In the genomic region with DNA sequence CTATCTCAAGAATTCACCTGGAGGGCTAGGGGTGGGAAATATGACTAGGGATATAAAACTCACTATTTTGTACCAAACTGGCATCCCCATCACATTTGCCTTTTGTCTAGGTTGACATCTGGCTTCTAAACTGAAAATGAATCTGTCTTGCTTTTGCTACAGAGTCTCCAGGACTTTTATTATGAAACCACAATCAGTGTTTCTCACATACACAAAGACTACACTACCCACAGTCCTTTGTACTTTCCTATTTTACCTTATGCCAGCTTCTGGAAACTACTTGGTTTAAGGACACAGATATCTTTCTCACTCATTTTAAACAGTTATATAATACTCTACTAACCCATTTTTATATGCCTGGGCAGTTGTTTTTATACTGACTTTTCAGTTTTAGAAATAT, we compare ENCODE assay signal across 28 mouse cellular contexts. TPM values are rescaled to one million over a fixed set of nuclear protein-coding genes. Genes with fewer than 3 reads are reported as not detected.
DNase-seq lines count a peak whose midpoint lies in the region; ATAC-seq and TF ChIP-seq lines count a peak whose summit lies in the region.
"Had no signal": no experiment of that assay in that cellular context is flagged by ENCODE, and none has a peak within 500 bp of the region (broad histone marks: within the 10 kb centered on the region; RNA-seq: fewer than 3 reads in every experiment).

No protein-coding gene starts in this region.

- H3K9ac ChIP-seq in forebrain, postnatal 0 days: no peak overlapping the region
- H3K9ac ChIP-seq in forebrain, embryonic 11.5 days (ENCODE audit: low read length): no peak overlapping the region
- H3K9ac ChIP-seq in midbrain, embryonic 14.5 days (replicated peaks; ENCODE audit: low read length): no peak overlapping the region
- H3K9ac ChIP-seq in midbrain, embryonic 15.5 days: no peak overlapping the region
- H3K9ac ChIP-seq: forebrain, embryonic 12.5 days; heart, embryonic 12.5 days; hindbrain, embryonic 15.5 days; liver, embryonic 13.5 days; midbrain, embryonic 13.5 days had no signal

- H3K27ac ChIP-seq in forebrain, postnatal 0 days (ENCODE audit: low read depth, low read length): no peak overlapping the region
- H3K27ac ChIP-seq in forebrain, embryonic 11.5 days (ENCODE audit: low read depth, low read length): no peak overlapping the region
- H3K27ac ChIP-seq in midbrain, embryonic 14.5 days (replicated peaks; ENCODE audit: low read depth, low read length): no peak overlapping the region
- no peak overlapping the region for H3K27ac ChIP-seq in midbrain, embryonic 15.5 days
- H3K27ac ChIP-seq: forebrain, embryonic 12.5 days; gastrocnemius, adult 2 months; hindbrain, embryonic 15.5 days; liver, embryonic 13.5 days; midbrain, embryonic 13.5 days; stomach, postnatal 0 days had no signal

- H3K4me3 ChIP-seq in forebrain, postnatal 0 days (ENCODE audit: low read depth, low read length): no peak overlapping the region
- no peak overlapping the region for H3K4me3 ChIP-seq in forebrain, embryonic 11.5 days (ENCODE audit: low read depth, low read length)
- no peak overlapping the region for H3K4me3 ChIP-seq in midbrain, embryonic 14.5 days (replicated peaks; ENCODE audit: low read depth, low read length)
- H3K4me3 ChIP-seq in midbrain, embryonic 15.5 days: no peak overlapping the region
- H3K4me3 ChIP-seq: forebrain, embryonic 12.5 days; gastrocnemius, adult 2 months; heart, embryonic 12.5 days; hindbrain, embryonic 15.5 days; liver, embryonic 13.5 days; midbrain, embryonic 13.5 days had no signal

- DNase-seq in forebrain, postnatal 0 days: peak; percentile 28
- DNase-seq in forebrain, embryonic 11.5 days (ENCODE audit: low spot score): no peak
- peak; percentile 13 for DNase-seq in midbrain, embryonic 14.5 days
- peak; percentile 22 for DNase-seq in brain, embryonic 14.5 days (ENCODE audit: low read depth)
- DNase-seq in right cerebral cortex, postnatal 25 days: no peak
- DNase-seq in layer of hippocampus, adult 9-10 months (ENCODE audit: low spot score): no peak
- DNase-seq in frontal cortex, postnatal 25 days (ENCODE audit: low spot score in 2 of 2): no peak
- DNase-seq: adrenal gland, postnatal 25 days; B cell, adult 2 months; cerebellum, postnatal 10 days; embryo, embryonic 11 days; gastrocnemius, adult 2 months; kidney, adult 11 months; layer of hippocampus, postnatal 36 days; liver, embryonic 13.5 days; thymus, postnatal 25 days had no signal

- TF ChIP-seq CTCF in forebrain, postnatal 0 days (IDR thresholded peaks at IDR 0.05; ENCODE audit: low read depth): no peak
- TF ChIP-seq CTCF in brain, embryonic 14.5 days (IDR thresholded peaks at IDR 0.05; ENCODE audit: borderline replicate concordance, extremely low read depth, insufficient read depth, insufficient read length): no peak

- H3K4me2 ChIP-seq in forebrain, postnatal 0 days (ENCODE audit: low read depth): no peak overlapping the region
- no peak overlapping the region for H3K4me2 ChIP-seq in forebrain, embryonic 11.5 days (ENCODE audit: low read depth, low read length, severe bottlenecking)
- no peak overlapping the region for H3K4me2 ChIP-seq in midbrain, embryonic 14.5 days (ENCODE audit: low read length)
- H3K4me2 ChIP-seq in midbrain, embryonic 15.5 days: no peak overlapping the region
- H3K4me2 ChIP-seq: forebrain, embryonic 12.5 days; heart, embryonic 12.5 days; hindbrain, embryonic 15.5 days; liver, embryonic 13.5 days; midbrain, embryonic 13.5 days had no signal

- TF ChIP-seq POLR2A in brain, embryonic 14.5 days (IDR thresholded peaks at IDR 0.05; ENCODE audit: borderline replicate concordance, extremely low read depth, insufficient read depth, insufficient read length, poor library complexity, severe bottlenecking): no peak

- H3K4me1 ChIP-seq in forebrain, postnatal 0 days (ENCODE audit: insufficient read depth): no peaks in the 10 kb centered on the region
- no peaks in the 10 kb centered on the region for H3K4me1 ChIP-seq in forebrain, embryonic 11.5 days (replicated peaks; ENCODE audit: control insufficient read depth, insufficient read depth, low read length)
- no peaks in the 10 kb centered on the region for H3K4me1 ChIP-seq in midbrain, embryonic 14.5 days (ENCODE audit: control insufficient read depth, insufficient read depth, low read length)
- no peaks in the 10 kb centered on the region for H3K4me1 ChIP-seq in midbrain, embryonic 15.5 days
- H3K4me1 ChIP-seq: forebrain, embryonic 12.5 days; heart, embryonic 12.5 days; hindbrain, embryonic 15.5 days; midbrain, embryonic 13.5 days had no signal

- H3K9me3 ChIP-seq in forebrain, postnatal 0 days (ENCODE audit: low read length): no peaks in the 10 kb centered on the region
- H3K9me3 ChIP-seq in forebrain, embryonic 11.5 days (ENCODE audit: control insufficient read depth, low read length): no peaks in the 10 kb centered on the region
- no peaks in the 10 kb centered on the region for H3K9me3 ChIP-seq in midbrain, embryonic 14.5 days (ENCODE audit: control insufficient read depth, low read length)
- H3K9me3 ChIP-seq in midbrain, embryonic 15.5 days: no peaks in the 10 kb centered on the region
- H3K9me3 ChIP-seq: forebrain, embryonic 12.5 days; G1E; heart, embryonic 12.5 days; hindbrain, embryonic 15.5 days; liver, embryonic 13.5 days; midbrain, embryonic 13.5 days had no signal

- no peaks in the 10 kb centered on the region for H3K27me3 ChIP-seq in forebrain, postnatal 0 days (ENCODE audit: insufficient read depth, low read length)
- H3K27me3 ChIP-seq in forebrain, embryonic 11.5 days (ENCODE audit: control insufficient read depth, insufficient read depth, low read length): no peaks in the 10 kb centered on the region
- no peaks in the 10 kb centered on the region for H3K27me3 ChIP-seq in midbrain, embryonic 14.5 days (ENCODE audit: control insufficient read depth, insufficient read depth, low read length)
- no peaks in the 10 kb centered on the region for H3K27me3 ChIP-seq in midbrain, embryonic 15.5 days (replicated peaks)
- H3K27me3 ChIP-seq: forebrain, embryonic 12.5 days; heart, embryonic 12.5 days; hindbrain, embryonic 15.5 days; liver, embryonic 13.5 days; midbrain, embryonic 13.5 days had no signal

- ATAC-seq in forebrain, postnatal 0 days: peak; percentile 45; the same call in 1 of the 2 replicates
- no peak for ATAC-seq in forebrain, embryonic 11.5 days (replicated peaks; ENCODE audit: low FRiP score)
- ATAC-seq in midbrain, embryonic 14.5 days (ENCODE audit: low FRiP score, low TSS enrichment): no peak
- no peak for ATAC-seq in midbrain, embryonic 15.5 days (replicated peaks)
- ATAC-seq: midbrain, embryonic 13.5 days had no signal

- no peaks in the 10 kb centered on the region for H3K36me3 ChIP-seq in forebrain, postnatal 0 days (ENCODE audit: insufficient read depth)
- H3K36me3 ChIP-seq in forebrain, embryonic 11.5 days (ENCODE audit: control insufficient read depth, insufficient read depth, low read length): no peaks in the 10 kb centered on the region
- H3K36me3 ChIP-seq in midbrain, embryonic 14.5 days (ENCODE audit: control insufficient read depth, insufficient read depth, low read length): 0 out of 2 replicates have a peak, but pooled peaks cover 2% of the 10 kb centered on the region
- no peaks in the 10 kb centered on the region for H3K36me3 ChIP-seq in midbrain, embryonic 15.5 days (replicated peaks)
- H3K36me3 ChIP-seq: heart, embryonic 12.5 days; hindbrain, embryonic 15.5 days; liver, embryonic 13.5 days; midbrain, embryonic 13.5 days had no signal

RNA-seq across cellular contexts. Expression of a gene that starts 17.6 kb away (rescaled TPM):
- 253 and 279 TPM in 2 replicates for total RNA-seq in forebrain, postnatal 0 days (2014; rRNA removed)
- polyA plus RNA-seq in forebrain, postnatal 0 days (2015; fragmentation: Nextera tagmentation; extraction: Ambion mirVana): 445 and 473 TPM in 2 replicates
- 169 and 207 TPM in 2 replicates for polyA plus RNA-seq in forebrain, embryonic 11.5 days (2014; fragmentation: Nextera tagmentation; extraction: Ambion mirVana)
- 379 and 435 TPM in 2 replicates for polyA plus RNA-seq in midbrain, embryonic 14.5 days (2014; fragmentation: Nextera tagmentation; extraction: Ambion mirVana)
- polyA plus RNA-seq in midbrain, embryonic 15.5 days (2015; fragmentation: Nextera tagmentation; extraction: Ambion mirVana): 468 and 485 TPM in 2 replicates
- 418 and 463 TPM in 2 replicates for polyA plus RNA-seq in brain, embryonic 14.5 days (2012; rRNA removed)

RNA-seq across cellular contexts. Expression of a gene that starts 17.7 kb away (rescaled TPM):
- total RNA-seq in forebrain, postnatal 0 days (2014; rRNA removed): 1.0 and 1.1 TPM in 2 replicates
- polyA plus RNA-seq in forebrain, postnatal 0 days (2015; fragmentation: Nextera tagmentation; extraction: Ambion mirVana): 0.57 and 1.1 TPM in 2 replicates
- polyA plus RNA-seq in forebrain, embryonic 11.5 days (2014; fragmentation: Nextera tagmentation; extraction: Ambion mirVana): 1.5 and 1.6 TPM in 2 replicates
- polyA plus RNA-seq in midbrain, embryonic 14.5 days (2014; fragmentation: Nextera tagmentation; extraction: Ambion mirVana): 1.5 and 1.7 TPM in 2 replicates
- polyA plus RNA-seq in midbrain, embryonic 15.5 days (2015; fragmentation: Nextera tagmentation; extraction: Ambion mirVana): 1.4 and 1.9 TPM in 2 replicates
- 3.0 and 5.9 TPM in 2 replicates for polyA plus RNA-seq in brain, embryonic 14.5 days (2012; rRNA removed)
- total RNA-seq: granulocyte monocyte progenitor cell, adult 5-6 weeks had no signal

RNA-seq across cellular contexts. Expression of a gene that starts 27.3 kb away (rescaled TPM):
- 0.19 TPM in 1 of 2 replicates, not detected in the other for total RNA-seq in forebrain, postnatal 0 days (2014; rRNA removed)
- polyA plus RNA-seq in forebrain, postnatal 0 days (2015; fragmentation: Nextera tagmentation; extraction: Ambion mirVana): not detected in 2 replicates
- not detected in 2 replicates for polyA plus RNA-seq in forebrain, embryonic 11.5 days (2014; fragmentation: Nextera tagmentation; extraction: Ambion mirVana)
- polyA plus RNA-seq in midbrain, embryonic 14.5 days (2014; fragmentation: Nextera tagmentation; extraction: Ambion mirVana): 0.09 TPM in 1 of 2 replicates, not detected in the other
- polyA plus RNA-seq in midbrain, embryonic 15.5 days (2015; fragmentation: Nextera tagmentation; extraction: Ambion mirVana): 0.13 TPM in 1 of 2 replicates, not detected in the other
- 0.06 and 0.07 TPM in 2 replicates for polyA plus RNA-seq in brain, embryonic 14.5 days (2012; rRNA removed)
- total RNA-seq: adrenal gland, postnatal 25 days; gastrocnemius, adult 2 months; granulocyte monocyte progenitor cell, adult 5-6 weeks; heart, postnatal 25 days; layer of hippocampus, postnatal 36 days; left cerebral cortex, postnatal 36 days; megakaryocyte progenitor cell, adult 5-6 weeks had no signal
- polyA plus RNA-seq: forebrain, embryonic 12.5 days; G1E; heart, embryonic 12.5 days; hindbrain, embryonic 15.5 days; liver, embryonic 13.5 days; lung, embryonic 16.5 days; midbrain, embryonic 13.5 days had no signal

RNA-seq across cellular contexts. Expression of a gene that starts 39.5 kb away (rescaled TPM):
- 7.1 and 7.2 TPM in 2 replicates for total RNA-seq in forebrain, postnatal 0 days (2014; rRNA removed)
- 5.0 and 5.5 TPM in 2 replicates for polyA plus RNA-seq in forebrain, postnatal 0 days (2015; fragmentation: Nextera tagmentation; extraction: Ambion mirVana)
- polyA plus RNA-seq in forebrain, embryonic 11.5 days (2014; fragmentation: Nextera tagmentation; extraction: Ambion mirVana): 5.0 and 6.3 TPM in 2 replicates
- 4.7 and 6.0 TPM in 2 replicates for polyA plus RNA-seq in midbrain, embryonic 14.5 days (2014; fragmentation: Nextera tagmentation; extraction: Ambion mirVana)
- polyA plus RNA-seq in midbrain, embryonic 15.5 days (2015; fragmentation: Nextera tagmentation; extraction: Ambion mirVana): 7.6 and 8.0 TPM in 2 replicates
- 8.8 and 12.1 TPM in 2 replicates for polyA plus RNA-seq in brain, embryonic 14.5 days (2012; rRNA removed)

Comparison
In these comparisons a context has a peak if more than half of its experiments do, and no peak if none do; other contexts are left out.
1. DNase-seq: peak in forebrain, postnatal 0 days (single experiment), midbrain, embryonic 14.5 days (single experiment) and brain, embryonic 14.5 days (single experiment); none in forebrain, embryonic 11.5 days (single experiment), right cerebral cortex, postnatal 25 days (single experiment), layer of hippocampus, adult 9-10 months (single experiment) and frontal cortex, postnatal 25 days (0 of 2).